Mouse (Mus musculus) intestine, postnatal 0 days (tissue): ENCODE measurements around the gene Tango6. TPM values are rescaled to one million over a fixed set of nuclear protein-coding genes. Genes with fewer than 3 reads are reported as not detected.

Experiments
- ATAC-seq: fragments of 200-750 bp; cut with Nextera tagmentation; 2 replicates; pipeline ENCODE4 v1.8.0; 2017; ENCODE audit warnings: mild to moderate bottlenecking, moderate TSS enrichment, moderate library complexity
- H3K27ac ChIP-seq: fragments of 300-500 bp; sonication (generic); 2 replicates; pipeline ENCODE4 v1.5.1; 2014; ENCODE audit warnings: mild to moderate bottlenecking, low read depth, low read length, moderate library complexity
- H3K27me3 ChIP-seq: fragments of 300-500 bp; sonication (generic); replicated peaks from 2 replicates; pipeline ENCODE4 v1.6.1; 2014; ENCODE audit warnings: low read length, mixed read lengths; ENCODE audit not compliant: control insufficient read depth, insufficient read depth
- H3K36me3 ChIP-seq: fragments of 300-500 bp; sonication (generic); 2 replicates; pipeline ENCODE4 v1.6.1; 2014; ENCODE audit warnings: mild to moderate bottlenecking, moderate library complexity; ENCODE audit not compliant: control insufficient read depth, insufficient read depth
- H3K4me1 ChIP-seq: fragments of 300-500 bp; sonication (generic); replicated peaks from 2 replicates; pipeline ENCODE4 v1.6.1; 2014; ENCODE audit warnings: antibody characterized with exemption, low read length, mixed read lengths; ENCODE audit not compliant: control insufficient read depth, insufficient read depth
- H3K4me2 ChIP-seq: fragments of 300-500 bp; sonication (generic); replicated peaks from 2 replicates; pipeline ENCODE4 v1.6.1; 2014; ENCODE audit warnings: low read depth, mild to moderate bottlenecking, moderate library complexity
- H3K4me3 ChIP-seq: fragments of 300-500 bp; sonication (generic); 2 replicates; pipeline ENCODE4 v1.5.1; 2014; ENCODE audit warnings: low read depth, low read length
- H3K9ac ChIP-seq: fragments of 300-500 bp; sonication (generic); 2 replicates; pipeline ENCODE4 v1.6.1; 2014; ENCODE audit warnings: mild to moderate bottlenecking, low read depth, low read length
- H3K9me3 ChIP-seq: fragments of 300-500 bp; sonication (generic); 2 replicates; pipeline ENCODE4 v1.6.1; 2016; ENCODE audit warnings: mixed run types; ENCODE audit not compliant: control insufficient read depth
- CTCF ChIP-seq: sonication (generic); IDR thresholded peaks from 2 replicates; pipeline ENCODE4 v1.5.1; 2016; ENCODE audit warnings: low read depth, mild to moderate bottlenecking, control low read depth, antibody characterized with exemption, moderate library complexity
- WGBS: fragments of 180-500 bp; shearing (Covaris S2); extraction: QIAGEN DNeasy Blood & Tissue Kit; methylation state at CpG from one replicate; pipeline ENCODE4 v1.1.7; 2014; 5-methylcytosine and 5-hydroxymethylcytosine counted together
- polyA plus RNA-seq: library from polyadenylated mRNA; unstranded; fragments of >200 nt; fragmentation: Nextera tagmentation; extraction: Ambion mirVana; gene quantifications from 2 replicates; pipeline ENCODE4 v1.2.1, GENCODE M21; 2015

Gene Tango6
- polyA plus RNA-seq, 1 experiment from 2014 or later: 1.7 TPM

- no peak overlapping the region for H3K4me3 ChIP-seq
- no peak for ATAC-seq
- WGBS: 84% methylated on average over 14 of the region's 14 CpGs
- H3K36me3 ChIP-seq: no peaks in the 10 kb centered on the region; the same call in 1 of the 2 replicates
- H3K9me3 ChIP-seq: no peaks in the 10 kb centered on the region
- no peak overlapping the region for H3K9ac ChIP-seq
- TF ChIP-seq CTCF: no peak
- H3K27me3 ChIP-seq: no peaks in the 10 kb centered on the region
- H3K4me1 ChIP-seq: no peaks in the 10 kb centered on the region; the same call in 1 of the 2 replicates
- no peak overlapping the region for H3K4me2 ChIP-seq
- no peak overlapping the region for H3K27ac ChIP-seq
Observed at GRCm38 (mm10) chr8:106820553-106821515, 138.0 kb downstream of the Tango6 start.

DNA sequence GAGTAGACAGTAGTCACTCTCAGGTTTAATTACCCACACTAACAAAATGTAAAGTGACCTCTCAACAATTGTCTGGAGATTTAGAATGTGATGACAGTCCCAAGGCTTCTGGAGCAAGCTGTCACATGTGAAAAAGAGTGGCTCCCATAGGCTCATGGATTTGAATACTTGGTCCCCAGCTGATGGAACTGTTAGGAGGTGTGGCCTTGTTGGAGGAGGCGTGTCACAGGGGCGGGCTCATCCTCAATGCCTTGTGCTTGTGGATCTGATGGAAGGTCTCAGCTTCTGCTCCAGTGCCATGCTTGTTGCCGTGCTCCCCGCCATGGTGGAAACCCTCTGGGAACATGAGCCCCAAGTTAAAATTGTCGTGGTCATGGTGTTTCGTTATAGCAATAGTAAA is 146.1 kb downstream of the Tango6 start:
- Histone ChIP-seq H3K4me1 (no peaks in the 10 kb centered on the region), H3K9ac (no peak overlapping the region), H3K4me2 (no peak overlapping the region), H3K4me3 (no peak overlapping the region), H3K27me3 (no peaks in the 10 kb centered on the region), H3K9me3 (no peaks in the 10 kb centered on the region), H3K36me3 (no peaks in the 10 kb centered on the region), H3K27ac (no peak overlapping the region)
- 91% methylated on average over 6 of the region's 6 CpGs for WGBS
- ATAC-seq: no peak
- TF ChIP-seq CTCF: no peak

DNA sequence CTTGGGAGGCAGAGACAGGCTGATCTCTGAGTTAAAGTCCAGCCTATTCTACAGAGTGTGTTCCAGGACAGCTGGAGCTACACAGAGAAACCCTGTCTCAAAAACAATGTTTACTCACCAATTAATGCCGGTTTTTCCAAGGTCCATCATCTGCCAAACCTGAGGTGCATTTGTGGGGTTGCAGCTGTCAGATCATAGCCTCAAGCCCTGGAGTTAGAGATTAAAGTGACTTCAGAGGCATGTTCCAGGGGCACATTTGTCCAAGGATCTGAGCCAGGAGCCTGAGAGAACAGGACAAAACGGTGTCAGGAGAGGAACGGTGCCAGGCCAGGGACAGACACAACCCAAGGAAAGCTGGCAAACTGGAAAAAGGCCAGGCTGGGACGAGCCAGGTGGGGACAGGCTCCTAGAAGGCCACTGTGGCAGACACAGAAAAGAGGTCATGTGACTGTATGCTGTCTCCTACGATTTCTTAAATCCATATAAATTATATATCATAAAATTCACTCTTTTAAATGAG is 146.7 kb downstream of the Tango6 start:
- TF ChIP-seq CTCF: no peak

GRCm38 (mm10) chr8:106834899-106835298 is 152.0 kb downstream of the Tango6 start:
- no peak overlapping the region for H3K4me3 ChIP-seq
- H3K4me2 ChIP-seq: no peak overlapping the region
- H3K27ac ChIP-seq: no peak overlapping the region
- H3K36me3 ChIP-seq: no peaks in the 10 kb centered on the region
- no peaks in the 10 kb centered on the region for H3K27me3 ChIP-seq
- ATAC-seq: no peak
- H3K9ac ChIP-seq: no peak overlapping the region
- no peaks in the 10 kb centered on the region for H3K4me1 ChIP-seq
- TF ChIP-seq CTCF: no peak
- 70% methylated on average over 1 of the region's 1 CpGs for WGBS
- H3K9me3 ChIP-seq: no peaks in the 10 kb centered on the region

More for the DNA sequence above, 146.7 kb downstream of the Tango6 start:
- no peak overlapping the region for H3K4me2 ChIP-seq
- no peak for ATAC-seq
- H3K27me3 ChIP-seq: no peaks in the 10 kb centered on the region
- H3K4me3 ChIP-seq: no peak overlapping the region
- no peaks in the 10 kb centered on the region for H3K36me3 ChIP-seq
- no peak overlapping the region for H3K27ac ChIP-seq
- H3K4me1 ChIP-seq: no peaks in the 10 kb centered on the region
- H3K9me3 ChIP-seq: no peaks in the 10 kb centered on the region
- WGBS: 85% methylated on average over 5 of the region's 5 CpGs
- no peak overlapping the region for H3K9ac ChIP-seq

DNA sequence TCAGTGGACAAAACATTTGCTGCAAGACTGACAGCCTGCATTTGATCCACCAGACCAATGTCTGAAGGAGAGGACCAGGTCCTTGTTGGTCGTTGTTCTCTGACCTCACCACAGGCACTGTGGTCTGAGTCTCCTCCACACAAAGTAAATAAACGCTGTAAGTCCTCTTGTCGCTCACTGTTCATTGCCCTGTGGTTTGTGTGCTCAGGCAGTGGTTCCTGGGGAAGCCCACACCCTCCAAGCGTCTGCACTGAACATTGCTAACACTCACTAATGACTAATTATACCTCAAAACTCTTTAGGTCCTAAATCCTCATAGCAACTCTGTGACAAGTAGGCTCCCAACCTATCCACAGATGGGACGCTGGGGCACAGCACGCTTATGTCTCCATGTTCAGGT is 153.7 kb downstream of the Tango6 start:
- 52% methylated on average over 6 of the region's 6 CpGs for WGBS
- H3K27ac ChIP-seq: no peak overlapping the region
- TF ChIP-seq CTCF: no peak
- H3K9ac ChIP-seq: no peak overlapping the region
- no peaks in the 10 kb centered on the region for H3K4me1 ChIP-seq
- no peak overlapping the region for H3K4me3 ChIP-seq
- no peaks in the 10 kb centered on the region for H3K27me3 ChIP-seq
- no peaks in the 10 kb centered on the region for H3K9me3 ChIP-seq
- no peak for ATAC-seq
- no peaks in the 10 kb centered on the region for H3K36me3 ChIP-seq
- H3K4me2 ChIP-seq: no peak overlapping the region

DNA sequence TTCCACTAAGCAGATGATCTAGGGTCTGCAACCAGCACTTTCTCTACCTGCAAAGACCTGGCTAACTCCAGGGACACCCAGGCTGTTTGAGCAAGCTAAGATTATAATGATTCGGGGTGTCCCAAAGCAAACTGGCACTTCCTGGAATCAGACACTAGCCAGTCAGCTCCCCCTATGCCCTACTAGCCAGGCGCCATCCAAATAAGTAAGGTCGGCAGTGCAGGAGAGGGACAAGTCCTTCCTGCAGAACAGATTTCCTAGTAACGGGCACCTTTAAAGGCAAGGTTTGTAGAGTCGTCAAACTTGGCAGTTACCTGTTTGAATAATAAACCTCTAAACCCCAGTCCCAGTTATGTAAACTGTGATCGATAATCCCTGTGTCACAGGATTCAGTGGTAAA is 155.9 kb downstream of the Tango6 start:
- Histone ChIP-seq H3K4me3 (no peak overlapping the region), H3K27me3 (no peaks in the 10 kb centered on the region), H3K9ac (no peak overlapping the region), H3K9me3 (no peaks in the 10 kb centered on the region), H3K4me2 (peak overlapping the region; percentile 21), H3K4me1 (no peaks in the 10 kb centered on the region), H3K36me3 (no peaks in the 10 kb centered on the region), H3K27ac (no peak overlapping the region)
- no peak for ATAC-seq
- 35% methylated on average over 6 of the region's 6 CpGs for WGBS
- TF ChIP-seq CTCF: no peak
